Mouse (Mus musculus) left cerebral cortex, adult 18-20 months (tissue): Measurements from ENCODE around the gene Zfp524. TPM values are rescaled to one million over a fixed set of nuclear protein-coding genes. Genes with fewer than 3 reads are reported as not detected.

Experiments used
- DNase-seq, 2 experiments: peaks; one replicate each; pipeline ENCODE4 v3.0.0; 2021 to 2022; ENCODE audit warnings: low spot score in 2 of 2, mixed read lengths in 1 of 2
- total RNA-seq, 2 experiments: library from RNA; stranded (reverse); gene quantifications; 2 replicates each; pipeline ENCODE4 v1.2.3; 2021

Gene Zfp524
- total RNA-seq, 2 experiments from 2014 or later, result 7.4 to 7.8 TPM

- no peak for DNase-seq
These were observed 31.9 kb downstream of the Zfp524 start for GRCm38 (mm10) chr7:5046112-5046511.

GRCm38 (mm10) chr7:5047313-5047712 lies 33.1 kb downstream of the Zfp524 start:
- DNase-seq, result no peak

- peak; percentile 68 to 77 for DNase-seq
These were observed 37.3 kb downstream of the Zfp524 start, which contains the start of gene Zfp580 for GRCm38 (mm10) chr7:5051193-5052192. Gene Zfp580 (plus strand): TSS chr7:5051538.

GRCm38 (mm10) chr7:5052438-5052837 lies 38.2 kb downstream of the Zfp524 start:
- no peak for DNase-seq

GRCm38 (mm10) chr7:5052931-5053343 lies 38.7 kb downstream of the Zfp524 start:
- no peak for DNase-seq

- DNase-seq, result peak in 1 of 2 experiments; percentile 55
These were observed 39.4 kb downstream of the Zfp524 start for GRCm38 (mm10) chr7:5053456-5054179.

- DNase-seq, result peak; percentile 53 to 60
These were observed 42.5 kb downstream of the Zfp524 start for GRCm38 (mm10) chr7:5056651-5057263.

GRCm38 (mm10) chr7:5057381-5057780 lies 43.2 kb downstream of the Zfp524 start:
- DNase-seq, result no peak

GRCm38 (mm10) chr7:5057804-5058203 lies 43.6 kb downstream of the Zfp524 start:
- no peak for DNase-seq

- DNase-seq, result no peak
These were observed 44.4 kb downstream of the Zfp524 start for GRCm38 (mm10) chr7:5058631-5059030.

GRCm38 (mm10) chr7:5059421-5059820 lies 45.2 kb downstream of the Zfp524 start:
- DNase-seq, result no peak

- peak; percentile 70 to 75 for DNase-seq
These were observed 46.1 kb downstream of the Zfp524 start for GRCm38 (mm10) chr7:5060239-5060731.

GRCm38 (mm10) chr7:5060944-5061773 lies 46.9 kb downstream of the Zfp524 start:
- DNase-seq, result peak; percentile 99 to 100

GRCm38 (mm10) chr7:5061774-5062359 lies 47.7 kb downstream of the Zfp524 start, which contains the start of gene U2af2:
Gene U2af2 (plus strand): TSS chr7:5062143.
- peak; percentile 91 to 92 for DNase-seq

GRCm38 (mm10) chr7:5062360-5063001 lies 48.3 kb downstream of the Zfp524 start:
- DNase-seq, result peak in 1 of 2 experiments; percentile 72

- DNase-seq, result no peak
These were observed 50.7 kb downstream of the Zfp524 start for GRCm38 (mm10) chr7:5064886-5065285.
